Mouse (Mus musculus): Measurements from ENCODE around the gene Fmo5. TPM values are rescaled to one million over a fixed set of nuclear protein-coding genes. Genes with fewer than 3 reads are reported as not detected.
A peak's percentile ranks its signal among the peaks of the same experiment; 100 is the strongest.

Fmo5 gene
- polyA plus RNA-seq, 1 experiment = 15.1 TPM

DNA sequence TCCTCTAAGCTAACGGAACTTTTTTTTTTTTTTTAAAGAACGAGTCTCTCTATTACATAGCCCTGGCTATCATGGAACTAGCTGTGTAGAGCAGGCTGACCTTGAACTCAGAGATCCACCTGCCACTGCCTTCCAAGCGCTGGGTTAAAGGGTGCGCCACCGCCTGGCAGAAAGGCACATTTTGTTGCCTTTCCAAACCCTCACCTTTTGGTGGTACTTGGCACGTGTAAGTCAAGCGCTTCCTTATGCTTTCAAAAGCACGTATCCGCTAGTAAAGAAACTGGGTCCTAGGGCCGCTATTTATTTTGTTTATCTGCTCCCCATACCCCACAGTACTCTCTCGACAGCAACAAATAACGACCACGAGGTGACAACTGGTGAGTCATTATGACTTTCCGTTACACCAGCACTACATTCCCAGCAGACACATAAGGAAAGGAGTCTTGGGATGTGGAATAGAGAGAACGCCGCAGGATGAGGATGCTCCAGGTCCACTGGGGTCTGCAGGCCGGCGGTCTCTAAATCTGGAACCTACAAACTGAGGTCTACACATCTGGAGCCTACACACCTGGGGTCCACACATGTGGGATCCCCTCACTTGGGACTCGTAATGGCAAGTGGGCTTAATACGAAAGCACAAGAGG, 19.3 kb upstream of the Fmo5 start:
- TF ChIP-seq CTCF (IDR thresholded peaks at IDR 0.05; ENCODE audit: insufficient read depth, low read length) (peak; percentile 46), POLR2A (IDR thresholded peaks at IDR 0.05; ENCODE audit: borderline replicate concordance, extremely low read depth, low read depth, low read length) (no peak)
- WGBS = 4% methylated on average over 20 of the region's 20 CpGs
- H3K4me1 ChIP-seq (ENCODE audit: control insufficient read depth, insufficient read depth, low read length) = no peaks in the 10 kb centered on the region
- H3K4me3 ChIP-seq (replicated peaks; ENCODE audit: extremely low read depth, low read depth, low read length) = peak overlapping the region; percentile 66
- DNase-seq = peak; percentile 45

DNA sequence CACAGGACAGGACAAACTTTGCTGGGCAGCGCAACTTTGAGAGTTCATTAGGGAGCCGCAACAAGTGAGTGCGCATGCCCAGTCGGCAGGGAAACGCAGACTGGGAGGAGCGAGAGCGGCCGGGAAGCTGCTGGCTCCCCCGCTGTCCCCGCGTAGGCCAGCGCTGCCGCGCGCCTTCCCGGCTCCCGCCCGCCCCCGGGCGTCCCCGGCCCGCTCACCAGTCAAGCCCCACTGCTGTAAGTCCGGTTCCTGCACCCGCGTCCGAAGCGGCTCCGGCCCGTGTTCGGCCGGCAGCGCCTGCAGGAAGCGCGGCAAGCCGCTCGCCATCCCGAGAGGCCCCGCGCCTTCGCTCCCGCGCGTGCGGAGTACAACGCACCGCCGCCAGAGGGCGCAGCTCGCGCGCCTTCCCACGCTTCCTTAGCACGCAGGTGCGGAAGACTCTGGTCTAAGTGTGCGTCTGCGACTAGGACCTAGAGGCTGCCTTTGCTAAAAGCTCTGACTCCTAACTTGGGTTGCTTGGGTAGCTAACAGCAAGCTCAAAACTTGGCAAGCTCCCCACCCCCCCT, 18.7 kb upstream of the Fmo5 start, which contains the start of gene Chd1l:
TSS of gene Chd1l (minus strand) at position 359 of the 566 bp plus-strand sequence.
- Histone ChIP-seq H3K4me1 (ENCODE audit: control insufficient read depth, insufficient read depth, low read length) (no peaks in the 10 kb centered on the region), H3K4me3 (replicated peaks; ENCODE audit: extremely low read depth, low read depth, low read length) (peak within 1 kb of the TSS; percentile 66)
- TF ChIP-seq CTCF (IDR thresholded peaks at IDR 0.05; ENCODE audit: insufficient read depth, low read length) (peak; percentile 82), POLR2A (IDR thresholded peaks at IDR 0.05; ENCODE audit: borderline replicate concordance, extremely low read depth, low read depth, low read length) (peak; percentile 57; the same call in 1 of the 2 replicates)
- peak; percentile 93 for DNase-seq
- WGBS = 1% methylated on average over 56 of the region's 56 CpGs

DNA sequence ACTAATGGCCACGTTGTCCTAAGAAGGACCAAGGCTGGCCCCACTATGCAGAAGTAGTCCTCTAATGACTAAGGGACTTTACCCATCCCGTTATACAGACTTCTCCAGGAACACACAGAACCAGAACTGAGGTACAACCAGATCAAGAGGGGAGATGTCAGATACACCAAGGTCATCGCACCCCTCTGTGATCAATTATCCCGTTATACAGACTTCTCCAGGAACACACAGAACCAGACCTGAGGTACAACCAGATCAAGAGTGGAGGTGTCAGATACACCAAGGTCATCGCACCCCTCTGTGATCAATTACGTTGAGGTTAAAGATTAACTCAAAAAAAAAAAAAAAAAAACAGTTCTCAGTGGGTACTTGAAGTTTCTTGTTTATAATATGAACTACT, 17.6 kb upstream of the Fmo5 start:
- WGBS = 86% methylated on average over 6 of the region's 6 CpGs
- Histone ChIP-seq H3K4me1 (ENCODE audit: control insufficient read depth, insufficient read depth, low read length) (no peaks in the 10 kb centered on the region), H3K4me3 (replicated peaks; ENCODE audit: extremely low read depth, low read depth, low read length) (no peak overlapping the region)
- TF ChIP-seq POLR2A (IDR thresholded peaks at IDR 0.05; ENCODE audit: borderline replicate concordance, extremely low read depth, low read depth, low read length) = no peak
- TF ChIP-seq CTCF (IDR thresholded peaks at IDR 0.05; ENCODE audit: insufficient read depth, low read length) = no peak
- DNase-seq = no peak

DNA sequence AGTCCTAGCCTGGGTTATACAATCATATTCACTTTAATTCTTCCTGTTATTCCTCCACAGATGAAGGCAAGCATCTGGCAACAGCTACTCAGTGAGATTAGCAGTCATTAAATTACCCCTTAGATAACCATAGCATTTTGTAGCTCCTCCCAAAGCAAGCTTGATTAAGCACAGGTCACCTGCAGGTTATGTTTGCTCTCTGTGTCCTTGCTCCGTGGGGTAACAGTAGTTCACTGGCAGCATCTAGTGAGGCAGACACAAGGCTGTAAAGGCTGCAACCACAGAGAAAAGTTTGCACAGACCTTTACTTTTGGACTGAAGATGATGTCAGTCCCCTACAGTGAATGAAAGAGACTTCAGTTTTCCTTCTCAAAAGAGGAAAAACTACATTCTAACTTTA, 13.4 kb upstream of the Fmo5 start:
- no peak for TF ChIP-seq CTCF (IDR thresholded peaks at IDR 0.05; ENCODE audit: insufficient read depth, low read length)
- no peak for TF ChIP-seq POLR2A (IDR thresholded peaks at IDR 0.05; ENCODE audit: borderline replicate concordance, extremely low read depth, low read depth, low read length)
- WGBS = 22% methylated on average over 1 of the region's 1 CpGs
- no peak for DNase-seq
- no peaks in the 10 kb centered on the region for H3K4me1 ChIP-seq (ENCODE audit: control insufficient read depth, insufficient read depth, low read length)
- no peak overlapping the region for H3K4me3 ChIP-seq (replicated peaks; ENCODE audit: extremely low read depth, low read depth, low read length)

DNA sequence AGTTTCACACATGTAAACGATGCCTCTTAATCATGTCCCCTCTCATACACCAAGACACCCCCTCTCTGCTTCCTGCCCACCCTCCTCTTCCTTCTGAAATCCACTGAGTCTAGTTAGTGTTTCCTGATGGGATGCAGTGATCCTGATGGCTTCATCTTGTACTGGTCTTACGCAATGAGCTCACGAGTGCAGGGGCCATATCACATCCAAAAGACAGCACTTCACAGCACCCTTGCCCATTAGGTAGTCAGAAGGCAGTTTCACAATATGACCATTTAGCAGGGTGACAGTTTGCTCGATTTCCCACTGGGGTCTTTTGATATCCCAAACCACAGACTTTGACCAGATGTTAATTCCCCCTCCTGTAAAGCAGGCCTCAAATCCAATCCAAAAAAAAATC, 12.7 kb upstream of the Fmo5 start:
- no peak overlapping the region for H3K4me3 ChIP-seq (replicated peaks; ENCODE audit: extremely low read depth, low read depth, low read length)
- TF ChIP-seq POLR2A (IDR thresholded peaks at IDR 0.05; ENCODE audit: borderline replicate concordance, extremely low read depth, low read depth, low read length) (no peak), CTCF (IDR thresholded peaks at IDR 0.05; ENCODE audit: insufficient read depth, low read length) (no peak)
- no peaks in the 10 kb centered on the region for H3K4me1 ChIP-seq (ENCODE audit: control insufficient read depth, insufficient read depth, low read length)
- WGBS = 73% methylated on average over 4 of the region's 4 CpGs
- no peak for DNase-seq

DNA sequence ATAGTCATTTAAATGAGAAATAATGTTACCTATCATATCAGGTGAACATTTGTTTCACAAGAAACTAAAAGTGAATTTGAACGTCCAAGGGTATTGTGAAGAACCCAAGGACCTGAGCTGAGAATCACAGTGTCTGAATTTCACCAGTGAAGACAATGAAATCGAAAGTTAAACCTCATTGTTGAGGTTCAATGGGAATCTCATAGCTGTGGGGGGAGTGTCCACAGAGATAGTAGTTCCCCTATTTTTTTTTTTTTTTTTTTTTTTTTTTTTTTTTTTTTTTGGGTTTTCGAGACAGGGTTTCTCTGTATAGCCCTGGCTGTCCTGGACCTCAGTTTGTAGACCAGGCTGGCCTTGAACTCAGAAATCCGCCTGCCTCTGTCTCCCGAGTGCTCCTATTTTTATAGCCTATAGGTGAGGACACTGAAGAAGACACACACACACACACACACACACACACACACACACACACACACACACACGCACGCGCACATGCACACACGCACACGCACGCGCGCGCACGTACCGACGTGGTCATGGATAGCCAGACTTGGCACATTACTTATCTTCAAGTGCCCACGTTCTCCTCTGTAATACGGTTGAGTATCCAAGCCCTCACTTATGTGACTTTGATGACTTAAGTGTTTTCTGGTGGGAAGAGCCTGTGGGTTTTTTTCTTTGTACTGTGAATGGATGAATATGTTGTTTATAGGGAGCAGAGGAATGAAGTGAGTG, 11.3 kb upstream of the Fmo5 start:
- no peak for DNase-seq
- WGBS = 83% methylated on average over 19 of the region's 19 CpGs
- H3K4me3 ChIP-seq (replicated peaks; ENCODE audit: extremely low read depth, low read depth, low read length) = no peak overlapping the region
- no peaks in the 10 kb centered on the region for H3K4me1 ChIP-seq (ENCODE audit: control insufficient read depth, insufficient read depth, low read length)
- no peak for TF ChIP-seq POLR2A (IDR thresholded peaks at IDR 0.05; ENCODE audit: borderline replicate concordance, extremely low read depth, low read depth, low read length)
- no peak for TF ChIP-seq CTCF (IDR thresholded peaks at IDR 0.05; ENCODE audit: insufficient read depth, low read length)

DNA sequence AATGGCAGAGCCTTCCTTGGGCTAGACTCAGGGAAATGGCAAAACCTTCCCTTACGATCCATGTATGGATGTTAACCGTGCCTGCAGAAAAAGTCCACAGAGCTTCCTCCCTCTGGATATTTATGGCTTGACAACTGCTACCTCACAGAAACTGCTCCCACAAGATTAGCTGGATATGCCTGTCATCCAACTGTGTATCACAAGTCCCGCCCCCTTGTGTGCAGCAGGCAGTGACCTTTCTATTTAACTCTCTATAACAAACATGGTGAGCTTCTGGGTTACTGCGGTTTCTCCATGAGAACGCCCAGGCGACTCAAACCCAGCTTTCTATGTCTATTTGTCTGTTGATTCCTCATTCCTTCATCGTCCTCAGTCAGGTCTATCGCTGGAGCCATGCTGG, 10.7 kb upstream of the Fmo5 start:
- Histone ChIP-seq H3K4me1 (ENCODE audit: control insufficient read depth, insufficient read depth, low read length) (no peaks in the 10 kb centered on the region), H3K4me3 (replicated peaks; ENCODE audit: extremely low read depth, low read depth, low read length) (no peak overlapping the region)
- no peak for TF ChIP-seq CTCF (IDR thresholded peaks at IDR 0.05; ENCODE audit: insufficient read depth, low read length)
- TF ChIP-seq POLR2A (IDR thresholded peaks at IDR 0.05; ENCODE audit: borderline replicate concordance, extremely low read depth, low read depth, low read length) = no peak
- DNase-seq = no peak
- WGBS = 79% methylated on average over 8 of the region's 8 CpGs

DNA sequence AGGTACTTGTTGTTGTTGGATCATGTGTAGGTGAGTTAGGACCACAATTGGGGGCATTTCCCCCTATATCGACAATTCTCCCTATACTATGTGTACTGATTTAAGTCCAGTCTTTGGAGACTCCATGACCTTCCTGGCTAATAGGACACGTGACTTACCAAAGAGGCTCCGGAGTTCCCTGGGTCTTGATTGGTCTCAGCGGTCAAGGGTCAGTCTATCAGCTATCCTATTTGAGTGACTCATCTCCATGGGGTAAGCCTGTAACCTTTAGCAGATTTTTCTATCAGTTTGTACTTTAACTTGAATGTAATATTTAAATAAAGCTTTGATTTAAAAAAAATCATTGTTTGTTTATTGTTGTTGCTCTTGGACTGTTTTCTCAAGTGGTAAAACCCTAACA, 7.9 kb upstream of the Fmo5 start:
- no peak for DNase-seq
- TF ChIP-seq POLR2A (IDR thresholded peaks at IDR 0.05; ENCODE audit: borderline replicate concordance, extremely low read depth, low read depth, low read length) (no peak), CTCF (IDR thresholded peaks at IDR 0.05; ENCODE audit: insufficient read depth, low read length) (no peak)
- Histone ChIP-seq H3K4me3 (replicated peaks; ENCODE audit: extremely low read depth, low read depth, low read length) (no peak overlapping the region), H3K4me1 (ENCODE audit: control insufficient read depth, insufficient read depth, low read length) (no peaks in the 10 kb centered on the region)
- 88% methylated on average over 4 of the region's 4 CpGs for WGBS

DNA sequence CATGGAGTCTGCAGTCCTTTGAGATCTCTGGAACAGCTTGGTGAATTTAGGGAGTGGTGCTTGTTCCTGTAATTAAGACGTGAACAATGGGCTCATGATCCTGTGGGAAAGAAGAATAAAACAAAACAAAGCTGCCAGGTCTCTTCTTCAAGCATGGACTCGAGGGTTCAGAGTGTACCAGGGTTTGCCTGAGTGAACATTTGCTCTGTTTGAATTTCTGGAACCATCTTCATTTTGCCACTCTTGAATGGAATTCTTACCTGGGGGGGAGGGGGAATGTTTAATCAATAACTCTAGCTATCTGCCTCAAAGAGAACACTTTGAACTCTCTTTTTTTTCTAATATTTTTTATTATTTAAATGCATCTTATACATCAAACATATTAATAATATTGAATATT, 4.0 kb upstream of the Fmo5 start:
- 32% methylated on average over 2 of the region's 2 CpGs for WGBS
- Histone ChIP-seq H3K4me3 (replicated peaks; ENCODE audit: extremely low read depth, low read depth, low read length) (no peak overlapping the region), H3K4me1 (ENCODE audit: control insufficient read depth, insufficient read depth, low read length) (no peaks in the 10 kb centered on the region)
- TF ChIP-seq POLR2A (IDR thresholded peaks at IDR 0.05; ENCODE audit: borderline replicate concordance, extremely low read depth, low read depth, low read length) = no peak
- no peak for TF ChIP-seq CTCF (IDR thresholded peaks at IDR 0.05; ENCODE audit: insufficient read depth, low read length)
- no peak for DNase-seq

Data from lung, adult 2 months (tissue).